Mouse (Mus musculus): ENCODE data around the gene Hoxa7. TPM values are rescaled to one million over a fixed set of nuclear protein-coding genes. Genes with fewer than 3 reads are reported as not detected.
A peak's percentile ranks its signal among the peaks of the same experiment; 100 is the strongest.

Hoxa7 gene
- total RNA-seq (2021): not detected
- long read RNA-seq, experiment 1: 0 reads
- long read RNA-seq, experiment 2: 0 reads

DNA sequence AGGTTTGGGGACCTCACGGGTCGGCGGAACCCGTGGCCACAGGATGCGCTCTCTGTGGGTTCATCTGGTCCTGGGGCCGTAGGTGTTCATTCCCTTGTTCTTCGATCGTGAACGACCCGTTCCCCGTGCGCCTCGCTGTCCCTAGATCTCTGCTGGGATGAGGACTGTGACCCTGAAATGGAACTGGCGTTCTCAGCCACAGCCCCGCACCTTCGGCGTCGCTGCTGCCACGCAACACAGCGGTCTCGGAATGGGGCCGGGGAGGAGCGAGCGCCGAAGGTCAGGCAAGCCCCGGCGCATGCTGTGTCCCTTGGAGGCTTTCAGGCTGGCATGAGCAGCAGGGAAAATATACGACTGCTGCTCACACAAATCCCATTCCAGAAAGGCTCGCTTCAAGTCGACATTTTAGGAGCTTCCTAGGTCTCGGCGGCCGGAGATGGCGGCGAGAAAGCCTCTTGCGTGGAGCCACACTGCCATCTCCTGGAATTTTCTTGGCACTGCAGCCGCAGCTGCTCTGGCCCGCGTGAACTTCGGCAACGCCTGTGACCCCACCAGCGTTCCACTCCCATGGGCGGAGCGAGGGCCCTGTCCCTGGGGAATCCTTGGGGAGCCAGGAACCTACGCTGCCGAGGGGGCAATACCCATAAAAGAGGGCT is at the start of gene Hoxa7:
TSS of gene Hoxa7 (minus strand) at position 518 of the 656 bp plus-strand sequence.
- peak; percentile 77 to 80 for DNase-seq (ENCODE audit: low spot score in 2 of 2)

DNA sequence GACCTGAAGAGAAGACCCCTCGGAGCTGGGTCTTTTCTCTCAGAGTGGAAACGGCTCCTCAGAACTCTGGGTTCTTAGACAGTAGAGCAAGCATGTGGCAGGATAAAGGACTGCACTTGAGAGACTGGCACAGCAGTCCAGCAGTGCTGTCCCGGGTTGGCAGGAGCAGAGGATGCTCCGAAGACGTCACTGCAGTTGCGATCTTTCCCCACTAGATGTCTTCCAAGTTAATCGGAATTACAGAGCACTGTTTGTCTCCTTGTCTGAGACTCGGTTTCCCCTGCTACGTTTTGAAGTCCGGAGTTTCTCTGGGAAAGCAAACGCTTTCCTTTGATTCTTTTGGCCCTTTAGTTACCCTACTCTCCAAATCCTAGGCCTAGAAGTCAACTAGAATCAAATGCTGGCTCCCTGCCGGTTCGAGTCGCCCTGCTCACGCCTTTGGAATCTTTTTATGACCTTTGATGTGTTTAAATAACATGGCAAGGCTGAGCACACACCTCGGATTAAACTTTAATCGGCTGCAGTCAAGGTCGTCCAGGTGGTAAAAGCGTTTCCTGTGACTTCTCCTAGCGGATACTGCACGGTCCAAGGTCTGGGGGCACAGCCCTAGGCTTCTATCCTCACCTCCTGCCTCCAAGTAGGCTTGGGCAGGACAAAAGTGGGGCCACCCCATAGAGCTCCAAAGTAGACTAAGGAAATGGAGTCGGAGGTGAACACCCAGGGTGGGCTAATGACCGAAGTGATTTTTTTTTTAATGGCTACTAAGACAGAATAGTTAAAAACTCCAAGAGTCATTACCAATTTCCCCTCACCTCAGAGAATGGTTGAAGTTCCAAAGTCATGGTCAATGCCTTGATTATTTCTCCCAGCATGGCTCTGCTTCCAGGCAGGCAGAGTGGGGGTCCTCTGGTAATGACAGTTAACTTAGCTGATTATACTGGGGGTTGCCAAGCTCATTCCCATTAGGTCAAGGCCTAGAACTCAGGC is 49.1 kb upstream of the Hoxa7 start:
- DNase-seq (ENCODE audit: low spot score in 2 of 2): peak; percentile 62 to 68

DNA sequence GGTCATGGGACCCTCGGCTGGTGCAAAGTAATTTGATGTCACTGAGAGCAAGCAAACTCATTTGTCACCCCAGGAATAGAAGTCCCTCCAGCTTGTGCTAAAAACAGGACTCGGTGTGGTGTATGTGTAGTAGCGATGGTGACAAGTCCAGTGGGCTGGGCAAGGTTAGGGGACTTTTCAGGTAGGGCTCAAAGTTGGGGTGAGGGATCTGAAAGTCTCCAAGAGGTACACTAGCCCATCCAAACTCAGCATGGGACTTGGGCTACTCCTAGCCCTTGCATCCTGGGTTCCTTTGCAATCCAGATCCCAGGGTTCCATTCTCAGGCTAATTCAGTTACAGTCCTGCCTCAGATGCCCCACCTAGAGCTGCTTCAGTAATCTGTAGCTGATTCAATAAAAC is 47.1 kb upstream of the Hoxa7 start:
- no peak for DNase-seq (ENCODE audit: low spot score in 2 of 2)

DNA sequence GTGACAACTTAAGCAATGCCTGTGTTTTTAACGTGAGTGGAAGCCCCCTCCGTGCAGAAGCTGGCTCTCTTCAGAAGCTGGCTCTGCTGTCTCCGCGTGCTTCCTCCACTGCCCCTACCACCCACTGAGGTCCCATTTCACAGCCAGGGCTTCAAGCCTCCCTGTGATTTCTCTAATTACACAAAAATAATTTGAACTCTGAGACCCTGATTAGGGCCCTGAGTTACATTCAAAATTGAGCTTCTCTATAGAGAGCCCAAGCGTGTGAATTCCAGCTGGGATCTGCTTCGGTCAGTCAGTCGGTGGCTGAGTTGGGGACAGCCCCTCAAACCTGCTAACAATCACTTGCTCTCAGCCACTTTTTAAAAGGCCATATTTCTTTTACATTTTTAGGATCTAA is 46.7 kb upstream of the Hoxa7 start:
- no peak for DNase-seq (ENCODE audit: low spot score in 2 of 2)

DNA sequence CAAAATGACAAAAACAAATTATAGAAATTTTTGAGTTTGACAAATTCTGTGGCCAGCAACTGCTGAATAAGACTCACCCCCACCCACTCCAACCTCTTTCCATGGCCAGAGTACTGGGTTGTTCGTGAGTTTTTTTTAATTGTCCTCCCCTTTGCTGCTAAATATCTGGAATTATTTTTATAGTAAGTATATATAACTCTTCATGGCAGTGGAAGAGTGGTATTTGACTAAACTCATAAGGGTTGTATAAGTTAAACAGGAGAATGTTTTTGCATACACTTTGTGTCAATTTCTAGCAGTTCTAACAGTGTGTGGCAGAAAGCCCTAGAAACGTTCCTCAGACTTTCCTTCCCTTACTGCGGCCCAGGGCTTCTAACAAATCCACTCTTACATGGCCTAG is 46.0 kb upstream of the Hoxa7 start:
- no peak for DNase-seq (ENCODE audit: low spot score in 2 of 2)

DNA sequence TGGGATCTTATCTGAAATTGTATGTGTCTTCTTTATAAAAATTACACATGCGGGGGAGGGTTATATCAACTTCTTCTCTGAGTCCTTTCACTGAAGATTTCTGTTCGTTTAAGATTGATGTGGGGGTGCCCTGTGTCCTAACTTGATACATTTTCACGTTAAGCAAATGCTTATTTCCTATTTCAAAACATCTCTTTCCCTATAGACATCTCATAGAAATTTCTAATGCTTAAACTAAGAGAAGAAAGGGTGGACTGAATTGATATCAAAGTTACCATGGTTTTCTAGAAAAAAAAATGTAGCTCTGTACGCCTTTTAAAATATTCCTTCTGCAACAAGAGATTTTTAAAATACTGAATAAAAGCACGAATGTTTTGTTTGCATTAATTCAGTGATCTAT is 45.6 kb upstream of the Hoxa7 start:
- no peak for DNase-seq (ENCODE audit: low spot score in 2 of 2)

DNA sequence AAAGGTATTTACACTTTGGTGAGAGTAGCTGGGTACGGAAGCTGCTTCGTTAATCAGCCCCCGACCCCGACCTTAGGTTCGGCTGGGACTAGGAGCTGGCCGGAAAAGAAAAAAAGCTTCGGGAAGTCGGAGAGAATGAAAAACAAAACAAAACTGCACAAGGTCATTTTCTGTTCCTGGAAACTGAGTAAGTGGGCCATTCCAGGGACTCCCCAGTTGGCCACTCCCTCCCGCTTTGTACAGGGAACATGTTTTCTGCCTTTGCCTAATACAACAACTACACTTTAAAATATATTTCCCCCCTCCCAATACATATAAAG is 45.0 kb upstream of the Hoxa7 start:
- DNase-seq (ENCODE audit: low spot score in 2 of 2): no peak

DNA sequence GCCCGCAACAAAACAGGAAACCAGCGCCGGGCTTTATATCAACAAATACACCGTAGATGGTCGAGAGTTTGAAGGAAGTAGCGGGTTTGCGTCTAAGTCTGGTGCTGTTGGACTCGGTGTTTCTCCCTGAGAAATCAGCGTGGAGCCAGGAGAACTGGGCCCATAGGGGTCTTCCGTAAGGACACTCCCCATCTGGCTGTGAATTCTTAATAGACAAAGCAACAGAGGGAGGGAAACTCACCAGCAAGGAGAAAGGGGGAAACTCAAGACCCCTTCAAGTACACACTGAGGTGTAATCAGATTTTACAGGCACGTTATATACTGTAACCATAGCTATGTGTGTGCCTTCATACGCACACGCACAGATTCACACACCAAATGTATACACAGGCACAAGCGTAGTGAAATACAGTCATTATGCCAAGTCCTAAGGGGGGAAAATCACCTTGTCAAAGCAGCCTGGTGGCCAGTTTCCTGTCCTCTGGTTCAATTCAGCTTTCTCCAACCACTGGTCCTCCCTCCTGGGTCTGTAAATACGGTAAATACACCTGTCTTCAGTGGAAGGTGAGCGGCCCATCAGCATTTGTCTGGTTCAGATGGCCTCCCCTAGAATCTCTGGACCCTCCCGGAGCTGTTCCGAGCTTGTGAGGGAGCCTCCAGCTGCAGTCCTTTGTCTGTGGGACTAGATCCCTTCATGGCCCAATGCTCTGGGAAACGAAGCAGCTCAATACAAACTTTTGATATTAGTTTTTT is 44.4 kb upstream of the Hoxa7 start:
- no peak for DNase-seq (ENCODE audit: low spot score in 2 of 2)

DNA sequence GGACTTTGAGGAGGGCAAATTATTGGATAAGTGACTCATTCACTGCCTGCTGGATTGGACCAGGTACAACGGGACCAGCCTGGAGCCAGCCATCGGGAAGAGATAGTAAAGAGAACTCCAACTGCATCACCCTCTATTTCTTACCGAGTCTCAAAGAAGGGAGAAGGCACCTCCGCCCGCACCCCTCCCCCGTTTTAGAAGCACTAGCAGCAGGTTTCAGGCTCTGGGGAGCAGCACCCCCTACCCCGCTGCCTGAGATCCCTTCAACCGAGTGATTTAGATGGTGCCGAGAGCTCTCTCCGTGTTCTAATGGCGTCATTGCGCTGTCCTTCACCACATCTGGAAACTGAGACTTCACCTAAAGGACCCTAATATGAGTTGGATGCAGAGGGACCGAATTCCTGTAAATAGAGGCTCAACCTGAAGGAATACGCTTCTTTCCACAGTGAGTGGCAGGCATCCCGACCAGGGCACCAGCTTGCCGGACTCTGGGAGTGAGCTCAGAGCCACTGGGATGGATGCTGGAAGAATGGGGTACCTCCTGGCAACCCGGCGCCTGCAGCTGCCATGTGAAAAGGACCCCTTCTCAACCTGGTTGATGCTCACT is 43.8 kb upstream of the Hoxa7 start:
- no peak for DNase-seq (ENCODE audit: low spot score in 2 of 2)

DNA sequence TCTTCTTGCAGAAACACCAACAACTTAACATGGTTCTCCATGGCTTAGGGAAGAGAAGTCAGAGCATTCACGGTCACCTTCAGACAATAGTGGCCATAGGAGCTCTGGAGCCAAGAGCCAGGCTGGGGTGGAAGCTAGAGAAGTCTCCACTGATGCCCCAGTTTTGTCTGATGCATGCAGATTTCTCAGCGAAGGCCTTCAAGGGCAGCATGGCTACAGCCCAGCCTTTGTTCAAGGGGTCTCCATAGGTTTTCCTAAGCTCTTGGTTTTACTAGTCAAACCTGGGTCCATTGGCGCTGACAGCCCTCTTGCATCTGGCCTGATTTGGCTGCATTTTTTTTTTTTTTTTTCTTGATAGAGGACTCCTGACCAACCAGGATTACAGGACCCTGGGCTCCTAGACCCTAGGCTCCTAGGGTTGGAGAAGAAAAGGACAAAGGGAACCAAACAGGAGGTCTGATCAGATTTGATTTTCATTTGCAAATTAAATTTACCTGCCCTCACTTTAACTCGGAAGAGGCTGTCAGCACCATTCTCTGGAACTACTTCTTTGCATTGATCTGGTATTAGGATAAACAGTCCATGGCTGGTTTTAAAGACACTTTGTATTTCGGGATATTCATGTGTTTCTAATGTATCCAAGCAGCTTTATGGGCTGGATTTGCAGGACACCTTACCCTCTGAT is 42.6 kb upstream of the Hoxa7 start:
- no peak for DNase-seq (ENCODE audit: low spot score in 2 of 2)

DNA sequence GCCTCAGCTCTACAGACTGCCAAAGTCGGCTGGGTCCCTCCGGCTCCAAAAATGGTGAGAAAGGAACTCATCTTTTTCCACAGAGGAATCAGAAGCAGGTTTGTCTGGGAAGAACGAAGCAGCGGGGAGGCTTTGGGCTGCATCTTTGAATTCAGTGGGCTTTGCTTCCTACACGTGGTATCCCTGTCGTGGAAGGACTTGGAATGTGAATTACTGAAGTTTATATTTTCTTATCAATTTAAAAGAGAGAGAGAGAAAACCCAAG is 41.6 kb upstream of the Hoxa7 start:
- DNase-seq (ENCODE audit: low spot score in 2 of 2): no peak

DNA sequence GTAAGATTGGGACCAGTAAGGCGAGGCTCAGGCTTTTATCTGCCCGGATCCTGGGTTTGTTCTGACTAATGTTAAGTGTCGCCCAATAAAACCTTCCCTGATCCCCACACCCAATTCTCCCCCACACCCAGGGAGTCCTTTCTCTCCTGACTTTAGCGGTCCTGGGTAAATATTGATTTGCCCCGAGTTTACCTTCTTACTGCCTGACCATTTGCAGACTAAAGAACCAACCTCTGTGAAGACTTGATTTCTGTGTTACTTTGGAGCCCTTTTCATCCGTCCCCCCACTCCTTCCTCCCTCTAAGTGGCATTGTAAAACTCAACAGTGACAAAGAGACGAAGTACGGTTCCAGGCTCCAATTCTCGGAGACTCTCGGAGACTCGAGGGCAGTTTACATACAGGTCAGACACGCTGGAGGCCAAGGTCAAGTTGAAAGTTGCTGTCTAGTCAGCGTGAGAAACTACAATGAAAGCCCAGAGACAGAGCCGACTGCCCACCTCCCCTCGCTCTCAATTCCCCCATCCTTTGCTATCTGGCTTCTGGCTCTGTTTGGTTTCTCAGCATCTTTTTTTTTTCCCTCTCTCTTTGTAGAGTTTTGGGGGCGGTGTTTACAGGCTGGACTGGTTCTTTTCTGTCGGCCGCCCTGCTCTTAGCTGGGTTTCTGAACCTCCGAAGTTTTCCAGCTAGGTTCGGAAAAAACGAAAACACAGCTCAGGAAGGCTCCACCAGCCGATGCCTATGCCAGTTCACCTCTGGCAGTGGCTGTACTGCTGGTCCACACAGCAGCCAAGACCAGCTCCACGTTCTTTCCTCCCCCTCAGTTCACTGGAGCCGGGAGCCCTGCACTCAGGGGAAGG is 41.0 kb upstream of the Hoxa7 start:
- DNase-seq (ENCODE audit: low spot score in 2 of 2): no peak

DNA sequence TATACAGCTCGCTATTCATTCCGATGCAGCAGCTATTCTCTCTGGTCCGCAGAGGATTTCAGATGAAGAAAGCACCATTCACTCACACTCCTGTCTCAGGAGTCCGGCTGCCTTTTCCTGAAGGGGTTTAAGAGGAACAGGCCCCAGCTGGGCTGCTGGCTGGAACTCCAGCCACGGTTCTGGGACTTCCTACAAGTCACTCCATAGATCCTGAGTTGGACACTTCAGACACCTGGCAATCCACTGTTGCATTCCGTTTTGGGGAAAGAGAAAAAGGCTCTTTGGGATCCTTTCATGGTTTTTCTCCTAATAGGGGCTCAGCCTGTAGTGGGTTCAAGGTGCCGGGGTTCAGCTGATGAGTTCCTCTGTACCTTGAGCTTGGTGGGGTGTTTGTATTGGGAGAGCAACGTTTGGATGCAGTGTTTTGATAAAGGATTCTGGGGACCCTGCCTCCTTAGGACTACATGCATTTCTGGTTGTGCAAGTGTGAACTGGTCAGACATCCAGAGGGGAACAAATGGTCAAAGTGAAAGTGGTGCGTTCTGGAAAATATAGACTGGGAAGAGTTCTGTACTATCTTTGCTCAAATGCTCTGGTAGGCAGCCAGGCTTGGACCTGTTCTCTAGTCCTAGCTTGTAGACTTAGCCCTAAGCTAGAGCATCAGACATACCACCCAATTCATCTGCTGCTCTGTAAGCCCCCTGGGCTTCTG is 40.3 kb upstream of the Hoxa7 start:
- no peak for DNase-seq (ENCODE audit: low spot score in 2 of 2)

DNA sequence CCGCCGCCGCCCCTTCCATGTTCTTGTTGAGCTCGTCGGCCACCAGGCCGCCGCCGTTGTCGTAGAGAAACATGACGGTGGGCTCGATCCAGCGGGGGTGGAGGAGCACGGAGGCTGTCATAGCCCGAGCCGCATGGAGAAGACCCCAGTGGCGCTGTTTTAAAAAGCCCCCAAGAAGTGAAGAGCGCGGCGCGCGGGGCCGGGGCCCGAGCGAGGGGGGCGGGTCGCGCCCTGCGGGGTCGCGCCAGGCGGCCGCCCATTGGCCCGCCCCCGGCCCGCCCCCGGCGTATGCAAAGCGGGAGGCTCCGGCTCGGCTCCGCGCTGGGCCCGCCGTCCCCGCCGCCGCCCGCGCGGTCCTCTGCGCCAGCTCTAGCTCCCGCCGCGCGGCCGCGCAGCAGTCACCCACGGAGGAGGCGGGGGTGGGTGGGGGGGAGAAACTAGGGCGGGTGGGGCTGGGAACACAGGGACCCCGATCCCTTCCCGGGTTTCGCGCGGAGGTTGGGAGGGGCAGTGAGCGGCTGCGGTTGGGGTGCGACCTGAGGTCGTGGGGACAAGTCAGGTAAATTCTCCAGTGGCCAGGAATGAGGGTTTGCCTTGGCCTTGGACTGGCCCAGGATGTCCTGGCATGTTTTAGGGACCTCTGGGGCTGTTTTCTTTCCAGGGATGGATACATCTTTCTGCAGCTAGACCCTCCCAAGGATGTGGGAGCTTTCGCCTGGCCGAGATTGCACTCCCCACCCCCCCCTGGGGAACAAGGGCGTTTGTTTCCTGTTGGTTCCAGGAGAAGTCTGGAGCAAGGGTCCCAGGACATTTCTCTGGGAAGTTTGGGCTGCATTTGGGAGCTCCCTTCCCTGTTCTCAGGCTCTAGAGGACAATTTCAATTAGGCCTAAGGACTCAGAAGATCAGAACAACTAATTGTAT is 39.3 kb upstream of the Hoxa7 start, which contains the start of gene Hoxa13:
TSS of gene Hoxa13 (minus strand) at position 227 of the 922 bp plus-strand sequence.
- DNase-seq (ENCODE audit: low spot score in 2 of 2): no peak

DNA sequence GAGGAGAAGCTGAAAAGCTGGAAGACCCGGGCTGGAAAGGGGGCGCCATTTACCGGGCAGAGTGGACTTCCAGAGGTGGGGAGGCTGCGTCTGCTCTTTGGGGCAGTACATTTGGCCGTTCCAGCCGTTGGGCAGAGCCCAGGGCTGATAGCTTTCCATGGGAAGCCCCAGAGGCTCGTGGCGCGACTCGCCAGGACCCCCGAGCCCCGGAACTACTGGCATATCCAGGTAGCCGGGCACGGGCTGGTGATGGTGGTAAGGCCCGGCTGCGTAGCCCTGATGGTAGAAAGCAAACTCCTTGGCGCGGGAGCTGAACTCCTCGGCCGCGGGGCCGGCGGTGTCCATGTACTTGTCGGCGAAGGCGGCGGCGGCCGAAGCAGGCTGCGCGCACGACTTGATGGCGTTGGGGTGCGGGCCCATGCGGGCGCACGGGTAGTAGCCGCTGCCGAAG is 38.2 kb upstream of the Hoxa7 start:
- DNase-seq (ENCODE audit: low spot score in 2 of 2): no peak

DNA sequence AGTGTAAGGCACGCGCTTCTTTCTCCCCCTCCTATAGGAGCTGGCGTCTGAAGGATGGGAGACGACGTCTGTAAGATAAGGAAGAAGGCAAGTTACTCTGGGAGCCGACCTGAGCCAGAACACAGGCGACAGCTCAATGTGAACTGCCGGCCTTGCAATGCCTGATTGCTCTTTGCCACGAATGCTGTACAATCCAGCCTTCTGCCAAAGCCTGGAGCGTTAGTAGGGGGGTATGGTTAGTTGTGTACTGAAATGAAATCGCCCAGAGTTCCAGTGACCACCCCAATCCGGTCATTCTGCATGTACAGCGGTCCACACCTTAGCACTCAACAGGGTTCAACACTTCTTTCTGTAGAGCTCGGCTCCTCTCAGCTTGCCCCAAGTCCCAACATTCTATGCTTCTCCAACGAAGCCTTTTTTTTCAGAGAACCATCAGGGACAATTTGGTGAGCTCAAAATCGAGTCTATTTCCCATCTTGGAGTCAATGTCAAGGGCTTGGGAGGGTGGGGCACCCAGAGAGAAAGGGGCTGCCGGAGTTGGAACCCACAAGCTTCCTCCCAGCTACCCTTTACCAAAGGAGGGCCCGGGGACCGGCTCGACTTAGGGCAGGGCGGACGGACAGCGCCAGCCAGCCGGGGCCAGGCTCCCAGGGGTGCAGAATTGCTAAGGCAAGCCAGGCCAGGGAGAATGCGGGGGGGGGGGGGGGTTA is 37.6 kb upstream of the Hoxa7 start:
- DNase-seq (ENCODE audit: low spot score in 2 of 2): no peak

DNA sequence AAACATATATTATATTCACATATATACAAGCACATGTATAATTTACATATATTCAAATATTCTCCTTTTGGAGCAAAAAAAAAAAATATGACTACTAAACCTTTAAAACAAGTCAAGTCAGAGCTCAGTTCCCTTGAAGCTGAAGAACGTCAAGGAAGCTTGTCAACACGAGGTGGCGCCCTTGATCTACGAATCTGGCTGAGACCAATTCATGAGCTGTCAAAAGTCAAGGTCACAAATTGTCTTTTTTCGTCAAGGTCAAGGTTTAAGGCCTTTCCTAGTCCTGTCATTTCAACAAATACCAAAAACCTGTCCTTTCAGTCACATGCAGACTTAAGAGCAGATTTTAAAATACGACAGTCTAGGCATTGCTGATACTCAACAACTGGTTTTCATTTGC is 35.3 kb upstream of the Hoxa7 start:
- DNase-seq (ENCODE audit: low spot score in 2 of 2): peak; percentile 67 to 80

All from left cerebral cortex, adult 18-20 months (tissue).